Comparison of ENCODE assay signal across 8 mouse cellular contexts in genomic region chr4:120814171-120814570, GRCm38 (mm10). TPM values are rescaled to one million over a fixed set of nuclear protein-coding genes. Genes with fewer than 3 reads are reported as not detected.
DNase-seq lines count a peak whose midpoint lies in the region; ATAC-seq and TF ChIP-seq lines count a peak whose summit lies in the region.

No protein-coding gene starts in this region.

- no peak for TF ChIP-seq CTCF in intestine, postnatal 0 days (IDR thresholded peaks at IDR 0.05; ENCODE audit: low read depth)
- TF ChIP-seq CTCF in lung, adult 2 months (IDR thresholded peaks at IDR 0.05; ENCODE audit: insufficient read depth, low read length): no peak

- WGBS in forebrain, embryonic 12.5 days: 36% methylated on average over 4 of the region's 4 CpGs
- 8% methylated on average over 4 of the region's 4 CpGs for WGBS in intestine, postnatal 0 days
- WGBS in lung, adult 2 months: 12% methylated on average over 4 of the region's 4 CpGs

- H3K4me3 ChIP-seq in forebrain, embryonic 12.5 days (replicated peaks): peak overlapping the region; percentile 48
- H3K4me3 ChIP-seq in intestine, postnatal 0 days (ENCODE audit: low read depth, low read length): peak overlapping the region; percentile 57
- H3K4me3 ChIP-seq in lung, adult 2 months (replicated peaks; ENCODE audit: extremely low read depth, low read depth, low read length): peak overlapping the region; percentile 36

- TF ChIP-seq POLR2A in lung, adult 2 months (IDR thresholded peaks at IDR 0.05; ENCODE audit: borderline replicate concordance, extremely low read depth, low read depth, low read length): no peak

- no peaks in the 10 kb centered on the region for H3K36me3 ChIP-seq in forebrain, embryonic 12.5 days (replicated peaks)
- no peaks in the 10 kb centered on the region for H3K36me3 ChIP-seq in intestine, postnatal 0 days (ENCODE audit: control insufficient read depth, insufficient read depth)

- peaks cover 34% of the 10 kb centered on the region for H3K4me1 ChIP-seq in forebrain, embryonic 12.5 days
- peaks cover 5% of the 10 kb centered on the region; the same call in 1 of the 2 replicates for H3K4me1 ChIP-seq in intestine, postnatal 0 days (replicated peaks; ENCODE audit: control insufficient read depth, insufficient read depth, low read length)
- peaks cover 27% of the 10 kb centered on the region for H3K4me1 ChIP-seq in lung, adult 2 months (ENCODE audit: control insufficient read depth, insufficient read depth, low read length)

- H3K4me2 ChIP-seq in forebrain, embryonic 12.5 days: peak overlapping the region; percentile 67
- peak overlapping the region; percentile 67 for H3K4me2 ChIP-seq in intestine, postnatal 0 days (replicated peaks; ENCODE audit: low read depth)

- peak overlapping the region; percentile 52 for H3K9ac ChIP-seq in forebrain, embryonic 12.5 days
- H3K9ac ChIP-seq in intestine, postnatal 0 days (ENCODE audit: low read depth, low read length): peak overlapping the region; percentile 38; the same call in 1 of the 2 replicates

- DNase-seq in urinary bladder, adult 18-20 months (ENCODE audit: low spot score in 2 of 2): peak; percentile 2 to 31
- DNase-seq in urinary bladder, postnatal 25 days (ENCODE audit: low spot score): no peak
- peak; percentile 53 for DNase-seq in lung, adult 2 months
- peak; percentile 45 for DNase-seq in testis, postnatal 10 days (ENCODE audit: low spot score)
- no peak for DNase-seq in frontal cortex, postnatal 14 days (ENCODE audit: low spot score in 2 of 2)
- no peak for DNase-seq in left cerebral cortex, adult 11 months (ENCODE audit: low spot score)

- peak overlapping the region; percentile 31; the same call in 1 of the 2 replicates for H3K27ac ChIP-seq in forebrain, embryonic 12.5 days
- peak overlapping the region; percentile 57 for H3K27ac ChIP-seq in intestine, postnatal 0 days (ENCODE audit: low read depth, low read length)

- ATAC-seq in forebrain, embryonic 12.5 days (ENCODE audit: low FRiP score): no peak
- 0 out of 2 replicates have a peak, but pooled peaks have one; percentile 25 for ATAC-seq in intestine, postnatal 0 days

- H3K27me3 ChIP-seq in forebrain, embryonic 12.5 days: no peaks in the 10 kb centered on the region
- H3K27me3 ChIP-seq in intestine, postnatal 0 days (replicated peaks; ENCODE audit: control insufficient read depth, insufficient read depth, low read length): no peaks in the 10 kb centered on the region

- H3K9me3 ChIP-seq in forebrain, embryonic 12.5 days: no peaks in the 10 kb centered on the region
- no peaks in the 10 kb centered on the region for H3K9me3 ChIP-seq in intestine, postnatal 0 days (ENCODE audit: control insufficient read depth)

RNA-seq across cellular contexts. Expression of gene Nfyc, which starts 17.2 kb away (rescaled TPM):
- 110 and 117 TPM in 2 replicates for polyA plus RNA-seq in forebrain, embryonic 12.5 days (2016; fragmentation: Nextera tagmentation; extraction: Ambion mirVana)
- polyA plus RNA-seq in intestine, postnatal 0 days (2015; fragmentation: Nextera tagmentation; extraction: Ambion mirVana): 47.7 and 49.8 TPM in 2 replicates
- 120 and 143 TPM in 2 replicates for polyA plus RNA-seq in lung, adult 2 months (2012; rRNA removed)

RNA-seq across cellular contexts. Expression of gene Rims3, which starts 40.4 kb away (rescaled TPM):
- 6.2 and 7.3 TPM in 2 replicates for polyA plus RNA-seq in forebrain, embryonic 12.5 days (2016; fragmentation: Nextera tagmentation; extraction: Ambion mirVana)
- polyA plus RNA-seq in intestine, postnatal 0 days (2015; fragmentation: Nextera tagmentation; extraction: Ambion mirVana): 0.77 and 0.95 TPM in 2 replicates
- polyA plus RNA-seq in lung, adult 2 months (2012; rRNA removed): 0.94 and 1.4 TPM in 2 replicates

Comparison
In these comparisons a context has a peak if more than half of its experiments do, and no peak if none do; other contexts are left out.
1. DNase-seq: peak in urinary bladder, adult 18-20 months (2 of 2), lung, adult 2 months (single experiment) and testis, postnatal 10 days (single experiment); none in urinary bladder, postnatal 25 days (single experiment), frontal cortex, postnatal 14 days (0 of 2) and left cerebral cortex, adult 11 months (single experiment).
2. Peak in every context shown above with its lines, with median percentiles within 50 percentile points of each other: H3K4me3 ChIP-seq.